Mouse (Mus musculus) yolk sac, embryonic 10.5 days (tissue): ENCODE measurements around the gene Foxl2.

ENCODE experiments used
- DNase-seq: peaks from one replicate; pipeline ENCODE4 v3.0.0-alpha.2; 2017; ENCODE audit warnings: low spot score

The Foxl2 gene

DNA sequence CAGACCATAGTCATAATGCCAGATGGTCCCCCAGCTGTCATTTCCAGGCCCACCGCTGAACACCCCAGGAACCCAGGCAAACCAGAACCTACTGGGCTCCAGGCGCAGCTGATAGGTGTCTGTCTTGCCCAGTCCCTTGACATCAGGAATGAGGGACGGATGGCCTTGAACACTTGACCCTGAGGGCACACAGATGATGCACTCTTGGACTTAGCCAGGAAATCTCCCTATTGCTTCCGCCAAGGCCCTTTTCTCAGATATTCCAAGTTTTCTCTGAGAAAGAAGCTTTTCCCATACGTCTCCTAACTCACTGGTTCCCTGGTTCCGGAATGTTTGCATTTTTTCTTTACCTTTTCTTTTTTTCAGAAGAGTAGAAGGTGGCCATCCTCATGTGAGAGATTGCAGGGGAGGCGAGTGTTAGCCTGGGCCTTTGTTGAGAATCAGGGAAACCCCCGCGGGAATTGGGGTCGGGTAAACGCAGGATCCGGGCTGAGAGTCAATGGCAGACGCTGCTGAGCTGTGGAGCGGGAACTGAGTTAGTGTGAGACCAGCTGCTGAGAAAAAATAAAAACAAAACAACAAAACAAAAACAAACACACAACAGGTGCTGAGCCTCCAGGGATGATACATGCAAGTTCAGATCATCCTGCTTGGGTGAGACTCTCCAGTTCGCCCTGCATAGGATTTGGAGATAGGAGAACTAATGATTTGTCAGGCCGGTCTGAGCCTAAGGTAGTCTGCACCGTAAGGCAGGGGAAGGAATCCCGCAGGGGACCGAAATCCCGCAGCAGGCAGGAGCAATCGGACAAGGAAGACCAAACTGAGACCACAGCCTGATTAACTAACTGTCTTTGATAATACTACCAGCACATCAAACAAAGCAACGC is 6.7 kb downstream of the Foxl2 start:
- DNase-seq = no peak

DNA sequence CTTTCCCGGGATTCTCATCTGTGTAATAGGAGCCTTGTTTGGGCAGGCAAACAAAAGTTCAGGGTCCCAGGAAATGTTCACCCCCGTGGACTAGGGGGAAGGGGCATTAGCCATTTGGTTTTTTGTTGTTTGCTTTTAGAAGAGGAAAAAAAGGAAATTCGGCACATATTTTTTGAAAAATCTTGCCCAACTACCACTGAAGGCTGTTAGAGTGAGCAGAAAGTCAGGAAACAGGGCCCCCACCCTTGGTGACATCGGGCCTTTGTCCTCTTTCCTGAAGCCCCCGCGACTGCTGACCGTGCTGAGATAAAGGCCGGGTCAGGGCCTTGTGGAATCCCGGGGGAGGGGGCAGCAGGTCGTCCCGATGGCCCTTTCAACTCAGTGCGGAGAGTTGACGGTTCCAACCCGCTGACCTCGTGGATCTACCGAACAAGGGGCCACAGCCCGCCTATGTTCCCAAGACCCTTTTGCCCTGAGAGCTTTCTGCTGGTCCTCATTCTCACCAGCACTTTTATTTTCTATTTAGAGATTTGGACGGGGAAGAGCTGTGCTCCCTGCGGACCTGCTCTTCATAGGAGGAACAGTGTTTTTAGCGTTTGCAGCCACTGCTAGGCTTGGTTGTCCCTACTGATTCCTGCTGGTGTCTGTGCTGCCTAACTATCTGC is 7.5 kb downstream of the Foxl2 start:
- DNase-seq = no peak

- no peak for DNase-seq
These were observed 8.6 kb downstream of the Foxl2 start for GRCm38 (mm10) chr9:98963661-98964060.

DNA sequence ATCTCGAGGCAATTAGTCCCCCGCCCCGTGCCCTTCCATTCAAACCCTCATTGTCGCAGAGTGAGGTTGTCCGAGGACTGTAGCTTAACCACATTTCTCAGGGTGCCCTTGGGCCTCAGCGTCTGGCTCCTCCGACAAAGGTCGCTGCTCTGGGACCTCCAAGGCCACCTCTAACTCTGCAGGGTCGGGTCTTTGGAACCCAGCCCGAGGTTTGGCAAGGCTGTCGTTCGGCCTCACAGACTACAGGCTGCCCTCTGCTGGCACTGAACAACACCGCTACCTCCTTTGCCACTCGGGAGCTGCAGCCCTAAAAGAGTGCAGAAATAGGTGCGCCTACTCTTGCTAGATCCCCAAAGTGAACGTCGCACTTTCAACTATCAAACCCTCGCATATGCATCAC is 10.0 kb downstream of the Foxl2 start:
- no peak for DNase-seq

GRCm38 (mm10) chr9:98973101-98973521 is 18.0 kb downstream of the Foxl2 start:
- DNase-seq = no peak

GRCm38 (mm10) chr9:98973561-98973960 is 18.5 kb downstream of the Foxl2 start:
- DNase-seq = no peak

- DNase-seq = no peak
These were observed 19.8 kb downstream of the Foxl2 start for GRCm38 (mm10) chr9:98974898-98975297.

GRCm38 (mm10) chr9:98976081-98976480 is 21.0 kb downstream of the Foxl2 start:
- no peak for DNase-seq

DNA sequence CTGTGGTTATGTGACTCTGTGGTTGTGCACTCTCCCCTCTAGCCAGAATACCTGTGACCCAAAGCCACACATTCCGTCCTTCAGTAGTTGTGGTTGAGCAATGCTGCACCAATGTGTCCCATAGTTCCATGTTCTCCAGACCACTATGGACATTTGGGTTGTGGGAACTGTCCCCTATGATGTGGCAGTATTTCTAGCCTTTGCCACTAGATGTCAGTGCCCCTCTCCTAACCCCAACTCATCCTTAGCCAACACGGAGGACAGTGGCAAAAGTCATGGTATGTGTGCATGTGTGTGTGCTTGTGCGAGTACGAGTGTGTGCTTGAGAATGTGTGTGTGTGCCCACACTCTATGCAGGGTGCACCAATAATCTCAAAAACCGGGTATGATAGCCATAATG is 21.4 kb downstream of the Foxl2 start:
- DNase-seq = no peak

- DNase-seq = peak; percentile 74
These were observed 24.6 kb downstream of the Foxl2 start for GRCm38 (mm10) chr9:98979431-98980416.

- DNase-seq = peak; percentile 99
These were observed 30.9 kb downstream of the Foxl2 start, which contains the start of gene Faim for GRCm38 (mm10) chr9:98985800-98986475. Faim (plus strand) TSS chr9:98986373.

GRCm38 (mm10) chr9:98986476-98987096 is 31.5 kb downstream of the Foxl2 start:
- no peak for DNase-seq

DNA sequence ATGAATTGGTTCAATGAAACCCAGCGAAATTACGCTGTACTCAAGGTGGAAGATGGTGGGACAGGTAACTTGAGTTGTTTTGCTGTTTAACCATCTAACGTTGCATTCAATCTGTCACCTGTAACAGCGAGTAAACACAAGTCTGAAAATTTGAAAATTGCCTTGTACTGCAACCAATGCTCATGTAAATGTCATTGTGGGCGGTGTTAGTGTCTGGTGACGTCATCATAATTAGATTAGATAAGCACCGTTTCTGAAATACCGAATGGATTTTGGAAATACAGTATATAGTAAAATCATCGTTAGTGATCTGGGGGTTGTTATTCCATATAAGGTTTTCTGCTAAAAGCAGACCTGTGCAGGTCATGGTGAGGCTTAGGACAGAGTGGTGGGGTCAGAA is 32.0 kb downstream of the Foxl2 start:
- DNase-seq = no peak

GRCm38 (mm10) chr9:98994103-98994502 is 39.0 kb downstream of the Foxl2 start:
- no peak for DNase-seq

- no peak for DNase-seq
These were observed 44.8 kb downstream of the Foxl2 start for GRCm38 (mm10) chr9:98999881-99000339.

- DNase-seq = no peak
These were observed 46.2 kb downstream of the Foxl2 start for GRCm38 (mm10) chr9:99001326-99001725.
